Mouse (Mus musculus) forebrain, embryonic 11.5 days (tissue): ENCODE data around the gene Pus10. TPM values are rescaled to one million over a fixed set of nuclear protein-coding genes. Genes with fewer than 3 reads are reported as not detected.
"Not testable (repeated sequence)": the region's sequence is repeated elsewhere in the genome, so short reads cannot be mapped to it uniquely, and the experiment has no call there.

Experiments
- ATAC-seq: fragments of 200-750 bp; cut with Nextera tagmentation; replicated peaks from 2 replicates; pipeline ENCODE4 v1.8.0; 2017; ENCODE audit warnings: moderate TSS enrichment; ENCODE audit not compliant: low FRiP score
- DNase-seq: peaks from one replicate; pipeline ENCODE4 v3.0.0-alpha.2; 2017; ENCODE audit warnings: low spot score
- H3K27ac ChIP-seq: fragments of 300-500 bp; sonication (generic); 2 replicates; pipeline ENCODE4 v1.5.1; 2014; ENCODE audit warnings: low read depth, low read length
- H3K27me3 ChIP-seq: fragments of 300-500 bp; sonication (generic); 2 replicates; pipeline ENCODE4 v1.6.1; 2014; ENCODE audit warnings: mild to moderate bottlenecking, low read length, mixed read lengths; ENCODE audit not compliant: control insufficient read depth, insufficient read depth
- H3K36me3 ChIP-seq: fragments of 300-500 bp; sonication (generic); 2 replicates; pipeline ENCODE4 v1.6.1; 2014; ENCODE audit warnings: mild to moderate bottlenecking, low read length, moderate library complexity, mixed read lengths; ENCODE audit not compliant: control insufficient read depth, insufficient read depth
- H3K4me1 ChIP-seq: fragments of 300-500 bp; sonication (generic); replicated peaks from 2 replicates; pipeline ENCODE4 v1.6.1; 2014; ENCODE audit warnings: low read length, mixed read lengths; ENCODE audit not compliant: control insufficient read depth, insufficient read depth
- H3K4me2 ChIP-seq: fragments of 300-500 bp; sonication (generic); 2 replicates; pipeline ENCODE4 v1.6.1; 2014; ENCODE audit warnings: low read depth, mild to moderate bottlenecking, low read length, moderate library complexity, mixed read lengths; ENCODE audit not compliant: severe bottlenecking
- H3K4me3 ChIP-seq: fragments of 300-500 bp; sonication (generic); 2 replicates; pipeline ENCODE4 v1.5.1; 2014; ENCODE audit warnings: low read depth, low read length
- H3K9ac ChIP-seq: fragments of 300-500 bp; sonication (generic); 2 replicates; pipeline ENCODE4 v1.6.1; 2014; ENCODE audit warnings: low read length
- H3K9me3 ChIP-seq: fragments of 300-500 bp; sonication (generic); 2 replicates; pipeline ENCODE4 v1.6.1; 2016; ENCODE audit warnings: low read length, mixed read lengths; ENCODE audit not compliant: control insufficient read depth
- WGBS: fragments of 180-500 bp; shearing (Covaris S2); extraction: QIAGEN DNeasy Blood & Tissue Kit; methylation state at CpG from one replicate; pipeline ENCODE4 v1.1.7; 2014; 5-methylcytosine and 5-hydroxymethylcytosine counted together
- polyA plus RNA-seq: library from polyadenylated mRNA; unstranded; fragments of >200 nt; fragmentation: Nextera tagmentation; extraction: Ambion mirVana; gene quantifications from 2 replicates; pipeline ENCODE4 v1.2.1, GENCODE M21; 2014

The Pus10 gene
- polyA plus RNA-seq, 1 experiment from 2014 or later = 30.8 TPM

GRCm38 (mm10) chr11:23746102-23746501, 80.6 kb downstream of the Pus10 start:
- ATAC-seq (no peak), DNase-seq (no peak)
- 85% methylated on average over 4 of the region's 4 CpGs for WGBS
- H3K4me2 ChIP-seq = no peak overlapping the region
- no peak overlapping the region for H3K4me3 ChIP-seq
- no peaks in the 10 kb centered on the region for H3K27me3 ChIP-seq
- H3K27ac ChIP-seq = no peak overlapping the region
- H3K9ac ChIP-seq = no peak overlapping the region
- no peaks in the 10 kb centered on the region for H3K9me3 ChIP-seq
- H3K36me3 ChIP-seq = no peaks in the 10 kb centered on the region
- H3K4me1 ChIP-seq = no peaks in the 10 kb centered on the region

- H3K27ac ChIP-seq = no peak overlapping the region
- H3K4me2 ChIP-seq = no peak overlapping the region
- DNase-seq (no peak), ATAC-seq (no peak)
- WGBS = 86% methylated on average over 1 of the region's 1 CpGs
- no peaks in the 10 kb centered on the region for H3K27me3 ChIP-seq
- no peaks in the 10 kb centered on the region for H3K36me3 ChIP-seq
- no peaks in the 10 kb centered on the region for H3K4me1 ChIP-seq
- H3K9me3 ChIP-seq = no peaks in the 10 kb centered on the region
- no peak overlapping the region for H3K9ac ChIP-seq
- no peak overlapping the region for H3K4me3 ChIP-seq
These were observed 87.7 kb downstream of the Pus10 start for GRCm38 (mm10) chr11:23753136-23753710.

- DNase-seq (no peak), ATAC-seq (no peak)
- no peak overlapping the region for H3K9ac ChIP-seq
- no peaks in the 10 kb centered on the region for H3K9me3 ChIP-seq
- H3K4me3 ChIP-seq = no peak overlapping the region
- H3K27ac ChIP-seq = no peak overlapping the region
- no peaks in the 10 kb centered on the region for H3K27me3 ChIP-seq
- H3K36me3 ChIP-seq = no peaks in the 10 kb centered on the region
- H3K4me1 ChIP-seq = no peaks in the 10 kb centered on the region
- no peak overlapping the region for H3K4me2 ChIP-seq
These were observed 88.9 kb downstream of the Pus10 start for GRCm38 (mm10) chr11:23754329-23754728.

GRCm38 (mm10) chr11:23758218-23758617, 92.7 kb downstream of the Pus10 start:
- no peak for DNase-seq
- Histone ChIP-seq H3K27ac (no peak overlapping the region), H3K9me3 (no peaks in the 10 kb centered on the region), H3K9ac (no peak overlapping the region), H3K4me1 (no peaks in the 10 kb centered on the region), H3K36me3 (no peaks in the 10 kb centered on the region), H3K4me3 (no peak overlapping the region), H3K27me3 (no peaks in the 10 kb centered on the region), H3K4me2 (no peak overlapping the region)
- WGBS = 89% methylated on average over 2 of the region's 2 CpGs
- no peak for ATAC-seq

- H3K4me3 ChIP-seq = no peak overlapping the region
- WGBS = 96% methylated on average over 2 of the region's 2 CpGs
- no peak overlapping the region for H3K27ac ChIP-seq
- H3K4me2 ChIP-seq = no peak overlapping the region
- ATAC-seq (no peak), DNase-seq (no peak)
- H3K4me1 ChIP-seq = no peaks in the 10 kb centered on the region
- no peaks in the 10 kb centered on the region for H3K36me3 ChIP-seq
- no peak overlapping the region for H3K9ac ChIP-seq
- no peaks in the 10 kb centered on the region for H3K9me3 ChIP-seq
- H3K27me3 ChIP-seq = no peaks in the 10 kb centered on the region
These were observed 97.2 kb downstream of the Pus10 start for GRCm38 (mm10) chr11:23762635-23763034.

- not testable (repeated sequence) for H3K9ac ChIP-seq, DNase-seq, H3K4me2 ChIP-seq, H3K27ac ChIP-seq, H3K4me1 ChIP-seq, ATAC-seq, H3K36me3 ChIP-seq, H3K4me3 ChIP-seq, H3K27me3 ChIP-seq, H3K9me3 ChIP-seq
- 84% methylated on average over 4 of the region's 5 CpGs for WGBS
These were observed 101.9 kb downstream of the Pus10 start for GRCm38 (mm10) chr11:23767369-23767768.

- WGBS = 83% methylated on average over 1 of the region's 1 CpGs
- no peaks in the 10 kb centered on the region for H3K9me3 ChIP-seq
- H3K27ac ChIP-seq = no peak overlapping the region
- DNase-seq = no peak
- ATAC-seq = no peak
- no peak overlapping the region for H3K9ac ChIP-seq
- 0 out of 2 replicates have a peak, but pooled peaks cover 2% of the 10 kb centered on the region for H3K4me1 ChIP-seq
- H3K27me3 ChIP-seq = peaks cover 5% of the 10 kb centered on the region; the same call in 1 of the 2 replicates
- H3K4me3 ChIP-seq = no peak overlapping the region
- no peaks in the 10 kb centered on the region for H3K36me3 ChIP-seq
- H3K4me2 ChIP-seq = no peak overlapping the region
These were observed 102.5 kb downstream of the Pus10 start for GRCm38 (mm10) chr11:23767928-23768327.

- DNase-seq (no peak), ATAC-seq (no peak)
- H3K9me3 ChIP-seq = no peaks in the 10 kb centered on the region
- H3K4me3 ChIP-seq = no peak overlapping the region
- no peak overlapping the region for H3K27ac ChIP-seq
- 0 out of 2 replicates have a peak, but pooled peaks cover 2% of the 10 kb centered on the region for H3K4me1 ChIP-seq
- no peaks in the 10 kb centered on the region for H3K36me3 ChIP-seq
- H3K27me3 ChIP-seq = peaks cover 5% of the 10 kb centered on the region; the same call in 1 of the 2 replicates
- no peak overlapping the region for H3K4me2 ChIP-seq
- no peak overlapping the region for H3K9ac ChIP-seq
These were observed 103.6 kb downstream of the Pus10 start for GRCm38 (mm10) chr11:23769033-23769432.
